Mouse (Mus musculus): ENCODE measurements around the gene Tradd. TPM values are rescaled to one million over a fixed set of nuclear protein-coding genes. Genes with fewer than 3 reads are reported as not detected.

The Tradd gene
- polyA plus RNA-seq (2015; fragmentation: Illumina TruSeq; extraction: RNeasy Lipid Tissue Mini Kit (QIAGEN cat#74804); ENCODE audit: insufficient read depth, low read depth, low replicate concordance), result 5.1 TPM

GRCm38 (mm10) chr8:105264024-105264982, at the start of gene Tradd, which contains the start of gene Fbxl8:
Gene Tradd, minus strand, starts transcription at chr8:105264609.
Gene Fbxl8, plus strand, starts transcription at chr8:105264648.

GRCm38 (mm10) chr8:105305211-105306145, 41.1 kb upstream of the Tradd start, which contains the start of gene Elmo3:
Gene Elmo3, plus strand, starts transcription at chr8:105305601.

DNA sequence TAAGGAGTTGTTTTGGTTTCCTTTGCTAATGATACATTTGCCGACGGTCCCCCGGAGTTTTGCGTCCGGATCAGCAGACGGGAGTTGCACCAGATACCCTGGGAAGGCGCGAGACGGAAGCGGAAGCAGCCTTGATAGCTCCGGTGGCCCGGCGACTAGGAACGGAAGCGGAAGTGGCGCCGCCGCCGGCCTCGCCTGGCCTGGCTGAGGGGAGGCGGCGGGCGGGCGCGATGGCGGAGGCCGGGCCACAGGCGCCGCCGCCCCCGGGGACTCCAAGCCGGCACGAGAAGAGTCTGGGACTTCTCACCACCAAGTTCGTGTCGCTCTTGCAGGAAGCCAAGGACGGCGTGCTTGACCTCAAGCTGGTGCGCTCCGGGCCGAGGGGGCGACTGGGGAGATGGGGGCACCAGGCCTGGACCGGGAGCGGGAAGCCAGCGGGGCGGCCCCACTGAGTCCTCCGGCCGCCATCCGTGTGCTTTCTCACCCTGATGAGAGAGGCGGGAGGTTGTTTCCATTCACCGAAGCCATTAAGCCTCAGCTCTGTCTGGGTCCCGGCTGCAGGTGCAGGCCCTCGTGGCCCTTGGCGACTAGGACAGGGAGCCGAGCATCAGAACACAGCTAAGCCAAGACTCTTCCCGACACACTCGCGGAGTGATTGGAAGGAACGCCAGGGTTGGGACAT, 33.2 kb upstream of the Tradd start, which contains the start of gene E2f4:
E2f4 (plus strand) TSS at position 153 of the 682 bp plus-strand sequence.

DNA sequence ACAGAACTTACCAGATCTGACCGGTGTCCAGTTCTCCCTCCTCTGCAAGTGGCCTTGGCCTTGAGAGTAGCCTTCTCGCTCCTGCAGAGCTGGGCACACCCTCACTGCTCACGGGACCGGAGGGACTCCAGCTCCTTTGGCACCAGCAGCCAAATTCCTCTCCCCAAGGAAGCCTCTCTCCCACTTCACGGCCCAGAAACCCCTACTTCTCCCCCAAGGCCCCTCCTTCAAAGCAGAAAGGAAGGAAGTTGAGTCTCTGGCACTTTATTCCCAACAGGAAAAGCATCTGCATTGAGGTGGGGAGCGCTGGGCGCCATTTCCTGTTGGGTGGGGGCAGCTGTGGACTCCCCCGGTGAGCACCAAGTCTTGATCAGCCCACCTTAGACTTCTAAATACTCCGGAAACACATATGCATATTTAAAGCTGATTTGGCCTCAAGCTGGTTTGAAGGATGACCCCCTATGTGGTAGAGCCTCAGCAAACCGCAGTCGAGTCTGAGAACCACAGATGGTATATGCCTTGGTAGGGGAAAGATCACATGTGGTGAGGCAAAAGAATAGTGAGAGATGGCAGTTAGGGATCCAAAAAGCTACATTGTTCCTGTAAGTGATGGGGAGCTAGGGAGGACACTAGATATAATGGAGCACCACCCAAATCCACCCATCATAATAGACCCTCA, 31.6 kb upstream of the Tradd start, which contains the start of gene Exoc3l:
Exoc3l (minus strand) TSS at position 207 of the 679 bp plus-strand sequence.

GRCm38 (mm10) chr8:105289805-105290460, 25.5 kb upstream of the Tradd start, which contains the start of gene 4931428F04Rik:
Gene 4931428F04Rik, minus strand, starts transcription at chr8:105289864.

GRCm38 (mm10) chr8:105275840-105276239, 11.4 kb upstream of the Tradd start, which contains the start of gene Nol3:
Gene Nol3, plus strand, starts transcription at chr8:105276140.

DNA sequence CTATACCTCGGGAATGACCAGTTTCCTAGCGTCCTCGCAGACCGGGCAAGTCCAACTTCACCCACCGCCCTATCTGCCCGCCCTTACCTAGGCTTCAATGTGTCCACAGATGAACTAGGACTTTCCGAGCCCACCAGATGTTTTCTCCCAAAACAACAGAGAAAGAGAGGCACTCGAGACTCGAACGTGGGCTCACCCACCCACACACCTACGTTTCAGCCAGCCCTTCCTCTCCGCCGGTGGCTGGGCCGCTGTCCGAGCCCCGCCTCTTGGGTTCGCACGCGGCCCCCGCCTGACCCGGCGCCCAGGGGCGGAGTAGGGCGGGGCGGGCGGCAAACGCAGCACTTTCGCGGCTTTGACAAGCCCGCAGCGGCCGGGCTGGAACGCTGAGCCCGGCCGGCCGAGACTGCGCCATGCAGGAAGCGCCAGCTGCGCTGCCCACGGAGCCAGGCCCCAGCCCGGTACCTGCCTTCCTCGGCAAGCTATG, 5.1 kb upstream of the Tradd start, which contains the start of gene Hsf4:
Hsf4 (plus strand) TSS at position 341 of the 487 bp plus-strand sequence.

GRCm38 (mm10) chr8:105254966-105255350, 9.5 kb downstream of the Tradd start, which contains the start of gene B3gnt9:
Gene B3gnt9, minus strand, starts transcription at chr8:105255153.

GRCm38 (mm10) chr8:105224413-105225271, 39.8 kb downstream of the Tradd start, which contains the start of gene D230025D16Rik:
Gene D230025D16Rik, plus strand, starts transcription at chr8:105225145.

Other genes with a start within 250 kb of the Tradd start
- not detected for gene Ces3a, start 216.0 kb downstream of the Tradd start, polyA plus RNA-seq (2015; fragmentation: Illumina TruSeq; extraction: RNeasy Lipid Tissue Mini Kit (QIAGEN cat#74804); ENCODE audit: insufficient read depth, low read depth, low replicate concordance)
- gene Ces3b, start 180.9 kb downstream of the Tradd start, polyA plus RNA-seq (2015; fragmentation: Illumina TruSeq; extraction: RNeasy Lipid Tissue Mini Kit (QIAGEN cat#74804); ENCODE audit: insufficient read depth, low read depth, low replicate concordance), result not detected
- not detected for gene Ces4a, start 132.8 kb downstream of the Tradd start, polyA plus RNA-seq (2015; fragmentation: Illumina TruSeq; extraction: RNeasy Lipid Tissue Mini Kit (QIAGEN cat#74804); ENCODE audit: insufficient read depth, low read depth, low replicate concordance)
- 4.9 TPM for gene Cbfb, start 93.9 kb downstream of the Tradd start, polyA plus RNA-seq (2015; fragmentation: Illumina TruSeq; extraction: RNeasy Lipid Tissue Mini Kit (QIAGEN cat#74804); ENCODE audit: insufficient read depth, low read depth, low replicate concordance)
- gene D230025D16Rik, start 39.5 kb downstream of the Tradd start, polyA plus RNA-seq (2015; fragmentation: Illumina TruSeq; extraction: RNeasy Lipid Tissue Mini Kit (QIAGEN cat#74804); ENCODE audit: insufficient read depth, low read depth, low replicate concordance), result 9.7 TPM
- 3.1 TPM for gene B3gnt9, start 9.5 kb downstream of the Tradd start, polyA plus RNA-seq (2015; fragmentation: Illumina TruSeq; extraction: RNeasy Lipid Tissue Mini Kit (QIAGEN cat#74804); ENCODE audit: insufficient read depth, low read depth, low replicate concordance)
- gene Fbxl8, start within 50 bp of the Tradd start, polyA plus RNA-seq (2015; fragmentation: Illumina TruSeq; extraction: RNeasy Lipid Tissue Mini Kit (QIAGEN cat#74804); ENCODE audit: insufficient read depth, low read depth, low replicate concordance), result 1.3 TPM
- 2.9 TPM for gene Hsf4, start 5.2 kb upstream of the Tradd start, polyA plus RNA-seq (2015; fragmentation: Illumina TruSeq; extraction: RNeasy Lipid Tissue Mini Kit (QIAGEN cat#74804); ENCODE audit: insufficient read depth, low read depth, low replicate concordance)
- 0.33 TPM for gene Nol3, start 11.5 kb upstream of the Tradd start, polyA plus RNA-seq (2015; fragmentation: Illumina TruSeq; extraction: RNeasy Lipid Tissue Mini Kit (QIAGEN cat#74804); ENCODE audit: insufficient read depth, low read depth, low replicate concordance)
- gene 4931428F04Rik, start 25.3 kb upstream of the Tradd start, polyA plus RNA-seq (2015; fragmentation: Illumina TruSeq; extraction: RNeasy Lipid Tissue Mini Kit (QIAGEN cat#74804); ENCODE audit: insufficient read depth, low read depth, low replicate concordance), result 0.63 TPM
- gene Exoc3l, start 31.5 kb upstream of the Tradd start, polyA plus RNA-seq (2015; fragmentation: Illumina TruSeq; extraction: RNeasy Lipid Tissue Mini Kit (QIAGEN cat#74804); ENCODE audit: insufficient read depth, low read depth, low replicate concordance), result 5.2 TPM
- gene E2f4, start 33.1 kb upstream of the Tradd start, polyA plus RNA-seq (2015; fragmentation: Illumina TruSeq; extraction: RNeasy Lipid Tissue Mini Kit (QIAGEN cat#74804); ENCODE audit: insufficient read depth, low read depth, low replicate concordance), result 15.0 TPM
- gene Elmo3, start 41.0 kb upstream of the Tradd start, polyA plus RNA-seq (2015; fragmentation: Illumina TruSeq; extraction: RNeasy Lipid Tissue Mini Kit (QIAGEN cat#74804); ENCODE audit: insufficient read depth, low read depth, low replicate concordance), result 15.3 TPM
- 2.0 TPM for gene Lrrc29, start 61.7 kb upstream of the Tradd start, polyA plus RNA-seq (2015; fragmentation: Illumina TruSeq; extraction: RNeasy Lipid Tissue Mini Kit (QIAGEN cat#74804); ENCODE audit: insufficient read depth, low read depth, low replicate concordance)
- gene Tmem208, start 61.7 kb upstream of the Tradd start, polyA plus RNA-seq (2015; fragmentation: Illumina TruSeq; extraction: RNeasy Lipid Tissue Mini Kit (QIAGEN cat#74804); ENCODE audit: insufficient read depth, low read depth, low replicate concordance), result 35.7 TPM
- 7.3 TPM for gene Fhod1, start 83.3 kb upstream of the Tradd start, polyA plus RNA-seq (2015; fragmentation: Illumina TruSeq; extraction: RNeasy Lipid Tissue Mini Kit (QIAGEN cat#74804); ENCODE audit: insufficient read depth, low read depth, low replicate concordance)
- 0.61 TPM for gene Slc9a5, start 84.2 kb upstream of the Tradd start, polyA plus RNA-seq (2015; fragmentation: Illumina TruSeq; extraction: RNeasy Lipid Tissue Mini Kit (QIAGEN cat#74804); ENCODE audit: insufficient read depth, low read depth, low replicate concordance)
- not detected for gene Plekhg4, start 108.7 kb upstream of the Tradd start, polyA plus RNA-seq (2015; fragmentation: Illumina TruSeq; extraction: RNeasy Lipid Tissue Mini Kit (QIAGEN cat#74804); ENCODE audit: insufficient read depth, low read depth, low replicate concordance)
- gene Kctd19, start 148.9 kb upstream of the Tradd start, polyA plus RNA-seq (2015; fragmentation: Illumina TruSeq; extraction: RNeasy Lipid Tissue Mini Kit (QIAGEN cat#74804); ENCODE audit: insufficient read depth, low read depth, low replicate concordance), result not detected
- gene Lrrc36, start 149.0 kb upstream of the Tradd start, polyA plus RNA-seq (2015; fragmentation: Illumina TruSeq; extraction: RNeasy Lipid Tissue Mini Kit (QIAGEN cat#74804); ENCODE audit: insufficient read depth, low read depth, low replicate concordance), result 1.6 TPM
- gene Tppp3, start 206.9 kb upstream of the Tradd start, polyA plus RNA-seq (2015; fragmentation: Illumina TruSeq; extraction: RNeasy Lipid Tissue Mini Kit (QIAGEN cat#74804); ENCODE audit: insufficient read depth, low read depth, low replicate concordance), result 31.3 TPM
- 13.1 TPM for gene Zdhhc1, start 232.3 kb upstream of the Tradd start, polyA plus RNA-seq (2015; fragmentation: Illumina TruSeq; extraction: RNeasy Lipid Tissue Mini Kit (QIAGEN cat#74804); ENCODE audit: insufficient read depth, low read depth, low replicate concordance)

Measured in pancreas, adult 10 weeks (tissue).